Mouse (Mus musculus): ENCODE measurements around the gene Dnm1l.
"Not testable (repeated sequence)": the region's sequence is repeated elsewhere in the genome, so short reads cannot be mapped to it uniquely, and the experiment has no call there.

Gene Dnm1l

DNA sequence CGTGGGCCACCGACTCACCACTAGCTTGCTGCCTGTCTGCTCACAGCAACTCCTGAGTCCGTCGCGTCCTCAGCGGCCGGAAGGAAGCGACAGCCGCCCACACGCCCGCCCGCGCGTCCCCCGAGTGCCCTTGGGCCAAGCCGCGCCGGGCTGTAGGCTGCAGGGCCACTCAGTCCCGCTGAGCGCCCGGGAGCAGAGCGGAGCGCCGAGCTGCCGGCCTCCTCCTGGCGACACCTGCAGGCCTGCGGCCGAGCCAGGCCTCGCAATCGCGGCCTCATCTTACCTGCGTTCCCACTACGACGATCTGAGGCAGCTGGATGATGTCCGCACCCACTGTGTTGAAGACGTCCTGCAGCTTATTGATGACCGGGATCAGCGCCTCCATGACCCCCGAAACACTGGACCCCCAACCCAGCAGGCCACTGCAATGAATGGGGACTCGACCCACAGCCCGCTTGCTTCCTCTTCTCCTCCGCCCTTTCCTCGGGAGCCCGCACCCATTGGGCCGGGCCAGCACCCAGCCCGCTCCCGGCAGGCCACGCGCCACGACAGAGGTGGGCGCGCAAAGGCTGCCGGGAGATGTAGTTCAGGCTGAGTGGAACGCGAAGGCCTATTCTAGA, at the start of gene Dnm1l:
Dnm1l (minus strand) TSS at position 479 of the 620 bp plus-strand sequence.
- DNase-seq = peak; percentile 93

DNA sequence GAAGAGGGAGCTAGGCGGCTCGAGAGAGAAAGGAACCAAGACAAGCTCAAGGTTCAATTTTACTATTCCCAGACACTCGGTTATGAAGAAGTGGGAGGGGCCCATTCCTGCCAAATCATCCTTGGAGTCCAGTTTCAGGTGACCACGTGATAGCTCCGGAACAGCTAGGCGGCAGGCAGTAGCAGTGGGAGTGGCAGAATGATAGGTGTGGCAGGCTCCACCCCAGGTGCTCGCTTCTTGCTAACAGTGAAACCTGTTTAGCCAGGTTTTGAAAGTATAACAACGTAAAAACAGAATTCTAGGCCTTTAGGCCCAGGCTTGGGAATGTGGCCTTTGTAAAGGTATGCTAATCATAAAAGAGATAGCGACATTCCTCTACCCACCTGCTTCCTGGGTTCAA, 8.5 kb upstream of the Dnm1l start:
- DNase-seq = not testable (repeated sequence)

DNA sequence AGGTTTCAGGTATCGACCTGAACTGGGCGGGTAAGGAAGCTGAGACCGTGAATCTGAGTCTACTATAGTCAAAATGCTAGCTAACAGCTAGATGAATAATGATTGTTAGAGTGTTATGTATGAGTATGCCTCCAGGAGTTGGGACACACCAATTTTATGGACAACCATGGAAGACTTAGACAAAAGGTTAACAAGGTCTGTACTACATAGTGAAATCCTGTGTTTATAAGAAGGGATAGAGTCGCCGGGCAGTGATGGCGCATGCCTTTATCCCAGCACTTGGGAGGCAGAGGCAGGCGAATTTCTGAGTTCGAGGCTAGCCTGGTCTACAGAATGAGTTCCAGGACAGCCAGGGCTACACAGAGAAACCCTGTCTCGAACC, 333 bp upstream of the Dnm1l start:
- not testable (repeated sequence) for DNase-seq

DNA sequence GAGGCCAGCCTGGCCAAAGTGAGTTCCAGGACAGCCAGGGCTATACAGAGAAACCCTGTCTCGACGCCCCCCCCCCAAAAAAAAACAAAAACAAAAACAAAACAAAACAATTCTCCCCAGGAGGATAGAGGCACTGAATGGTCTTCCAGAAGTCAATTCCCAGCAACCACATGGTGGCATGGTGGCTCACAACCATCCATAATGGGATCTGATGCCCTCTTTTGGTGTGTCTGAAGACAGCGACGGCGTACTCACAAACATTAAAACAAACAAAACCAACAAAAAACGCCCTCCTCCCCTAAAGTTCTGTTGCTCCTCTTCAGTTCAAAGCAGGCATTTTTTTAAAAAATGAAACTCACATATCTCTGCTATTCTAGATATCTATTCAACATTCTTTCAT, 851 bp downstream of the Dnm1l start:
- DNase-seq = no peak

DNA sequence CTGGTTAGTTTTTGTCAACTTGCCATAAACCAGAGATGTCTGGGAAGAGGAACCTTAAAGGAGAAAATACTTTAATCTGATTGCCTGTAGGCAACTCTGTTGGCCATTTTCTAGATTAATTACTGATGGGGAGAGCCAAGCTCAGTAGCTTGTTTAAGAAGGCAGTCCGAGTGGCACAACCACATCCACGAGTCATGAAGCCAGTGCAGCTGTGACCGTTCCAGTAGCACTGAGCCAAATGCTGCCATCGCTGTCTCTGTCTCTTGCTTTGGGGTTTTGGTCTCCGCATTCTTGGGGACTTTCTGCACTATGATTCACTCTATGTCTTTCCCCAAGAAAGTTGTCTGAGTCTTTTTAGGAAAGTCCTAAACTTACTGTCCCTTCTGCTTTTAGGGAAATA, 12.3 kb downstream of the Dnm1l start:
- no peak for DNase-seq

DNA sequence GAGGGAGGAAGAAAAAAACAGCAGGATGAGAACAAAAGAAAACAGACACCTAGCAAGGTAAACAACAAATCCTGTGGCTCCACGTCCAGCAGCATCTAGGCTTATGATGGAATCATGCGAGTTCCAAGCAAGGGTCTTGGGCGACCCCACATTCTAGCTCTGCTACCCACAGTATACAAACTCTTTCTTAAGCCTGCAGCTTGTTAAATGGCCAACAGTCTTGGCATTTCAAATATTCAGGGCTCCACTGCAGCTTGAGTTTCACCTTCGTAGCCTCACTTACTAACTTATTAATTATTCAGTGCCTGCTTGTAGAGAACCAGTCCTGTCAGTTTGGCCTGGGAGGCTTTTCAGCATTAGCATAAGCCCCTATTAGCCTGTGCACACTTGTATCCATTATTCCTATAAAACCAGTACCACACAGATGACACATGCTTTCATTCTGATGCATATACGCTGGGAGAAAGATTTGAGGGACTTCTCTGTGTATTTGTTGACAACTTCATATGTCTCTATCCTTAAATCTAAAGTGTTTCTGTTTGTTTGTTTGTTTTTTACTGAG, 32.9 kb downstream of the Dnm1l start:
- DNase-seq = no peak

DNA sequence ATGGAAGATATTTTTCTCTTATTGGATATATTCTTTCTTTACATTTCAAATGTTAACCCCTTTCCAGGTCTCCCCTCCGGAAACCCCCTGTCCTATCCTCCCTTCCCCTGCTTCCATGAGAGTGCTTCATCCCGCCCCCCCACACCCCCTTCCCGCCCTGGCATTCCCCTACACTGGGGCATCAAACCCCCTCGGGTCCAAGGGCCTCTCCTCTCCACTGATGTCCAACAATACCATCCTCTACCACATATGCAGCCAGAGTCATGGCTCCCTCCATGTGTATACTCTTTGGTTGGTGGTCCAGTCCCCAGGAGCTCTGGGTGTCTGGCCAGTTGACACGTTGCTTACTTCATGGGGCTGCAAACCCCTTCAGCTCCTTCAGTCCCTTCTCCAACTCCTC, 47.4 kb downstream of the Dnm1l start:
- no peak for DNase-seq

DNA sequence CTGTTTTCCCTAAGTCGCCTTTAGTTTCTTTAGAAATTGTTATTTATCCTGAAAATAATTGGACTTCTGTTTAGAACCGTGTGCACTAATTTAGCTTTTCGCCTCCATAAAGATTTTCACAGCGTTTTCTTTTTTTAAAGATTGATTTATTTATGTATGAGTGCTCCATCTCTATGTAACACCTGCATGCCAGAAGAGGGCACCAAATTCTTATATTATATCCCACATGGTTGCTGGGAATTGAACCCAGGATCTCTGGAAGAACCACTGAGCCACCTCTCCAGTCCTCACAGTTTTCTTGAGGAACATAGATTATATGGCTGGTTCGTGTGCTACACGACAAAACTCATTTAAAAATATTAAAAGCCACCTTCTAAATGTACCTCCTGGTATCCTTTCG, 54.9 kb downstream of the Dnm1l start:
- no peak for DNase-seq

DNA sequence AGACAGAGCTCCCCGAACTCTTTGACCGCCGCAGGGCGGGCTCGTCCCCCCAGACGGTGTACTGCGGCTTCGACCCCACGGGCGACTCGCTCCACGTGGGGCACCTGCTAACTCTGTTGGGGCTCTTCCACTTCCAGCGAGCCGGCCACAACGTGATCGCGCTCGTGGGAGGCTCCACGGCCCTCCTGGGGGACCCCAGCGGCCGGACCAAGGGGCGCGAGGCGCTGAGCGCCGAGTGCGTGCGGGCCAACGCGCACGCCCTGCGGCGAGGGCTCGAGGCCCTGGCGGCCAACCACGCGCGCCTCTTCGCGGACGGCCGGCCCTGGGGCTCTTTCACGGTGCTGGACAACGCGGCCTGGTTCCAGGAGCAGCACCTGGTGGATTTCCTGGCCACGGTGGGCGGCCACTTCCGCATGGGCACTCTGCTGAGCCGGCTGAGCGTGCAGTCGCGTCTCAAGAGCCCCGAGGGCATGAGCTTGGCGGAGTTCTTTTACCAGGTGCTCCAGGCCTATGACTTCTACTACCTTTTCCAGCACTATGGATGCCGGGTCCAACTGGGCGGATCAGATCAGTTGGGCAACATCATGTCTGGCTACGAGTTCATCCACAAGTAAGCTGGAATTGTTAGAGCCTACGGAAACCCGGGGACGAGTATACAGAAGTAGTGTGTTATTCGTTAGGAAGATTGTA, 55.5 kb downstream of the Dnm1l start:
- peak; percentile 40 for DNase-seq

DNA sequence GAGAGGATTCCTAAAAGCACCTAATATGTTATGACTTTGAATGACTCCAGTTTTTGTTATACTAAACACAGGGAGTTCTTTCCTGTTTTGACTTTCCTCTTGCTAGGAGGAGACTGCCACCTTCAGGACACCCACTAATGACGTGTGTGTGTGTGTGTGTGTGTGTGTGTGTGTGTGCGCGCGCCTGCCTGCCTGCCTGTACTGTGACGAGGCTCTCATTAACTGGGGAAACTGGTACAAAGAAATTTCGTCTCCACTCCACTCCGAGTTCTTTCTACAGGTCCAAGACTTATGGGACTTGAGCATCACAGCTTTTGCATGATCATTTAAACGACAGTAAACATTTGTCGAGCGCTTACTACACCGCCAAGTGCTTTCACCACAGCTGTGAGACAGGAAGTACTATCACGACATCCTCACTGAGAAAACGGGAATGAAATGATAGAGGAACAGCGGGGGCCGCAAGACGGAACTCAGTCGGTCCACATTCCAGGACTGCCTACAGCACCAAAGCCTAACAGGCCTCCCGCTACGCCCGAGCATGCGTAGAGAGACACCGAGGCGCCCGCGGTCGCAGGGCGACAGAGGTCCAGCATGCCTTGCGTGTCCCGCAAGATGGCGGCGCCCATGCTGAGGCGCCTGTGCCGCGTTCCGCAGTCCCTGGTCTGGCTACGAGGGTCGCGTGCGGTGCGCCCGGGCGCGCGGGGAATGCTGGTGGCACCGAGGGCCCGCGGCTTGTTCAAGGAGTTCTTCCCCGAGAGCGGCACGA, 56.2 kb downstream of the Dnm1l start, which contains the start of gene Yars2:
Yars2 (plus strand) TSS at position 597 of the 769 bp plus-strand sequence.
- DNase-seq = peak; percentile 91

DNA sequence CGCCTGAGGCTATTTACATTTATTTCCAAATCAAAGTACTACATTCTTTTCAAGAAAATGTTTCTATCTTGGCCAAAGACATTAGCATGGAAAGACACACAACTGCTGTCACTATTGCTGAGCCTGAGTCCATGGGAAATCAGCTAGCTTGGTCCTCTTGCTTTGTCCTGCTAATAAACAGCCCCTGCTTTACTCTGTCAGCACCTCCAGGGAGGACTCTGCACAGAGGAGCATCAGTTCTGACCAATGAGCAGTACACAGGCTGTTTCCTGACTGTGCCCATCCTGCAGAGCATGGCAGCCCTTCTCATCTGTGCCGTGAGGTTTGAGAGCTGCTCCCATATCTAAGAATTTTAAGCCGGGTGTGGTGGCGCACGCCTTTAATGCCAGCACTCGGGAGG, 85.0 kb downstream of the Dnm1l start:
- no peak for DNase-seq

DNA sequence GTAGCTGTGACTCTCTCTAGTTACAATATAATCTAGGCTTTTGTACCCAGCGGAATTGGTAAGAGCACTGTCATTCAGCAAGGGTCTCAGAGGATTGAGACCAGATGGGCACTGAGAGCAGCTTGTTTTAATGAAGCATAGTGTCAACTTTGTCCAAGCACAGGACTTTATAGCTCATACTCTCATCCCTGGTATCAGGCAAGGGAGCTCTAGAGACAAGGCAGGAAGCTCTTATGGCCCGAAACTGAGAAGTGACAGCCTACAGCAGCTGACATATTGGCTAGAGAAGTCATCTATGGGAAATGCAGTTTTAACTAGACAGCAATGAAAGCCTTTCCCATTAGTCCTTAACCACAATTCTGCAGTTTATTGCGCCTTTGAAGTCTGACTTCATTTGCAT, 85.8 kb downstream of the Dnm1l start:
- no peak for DNase-seq

DNA sequence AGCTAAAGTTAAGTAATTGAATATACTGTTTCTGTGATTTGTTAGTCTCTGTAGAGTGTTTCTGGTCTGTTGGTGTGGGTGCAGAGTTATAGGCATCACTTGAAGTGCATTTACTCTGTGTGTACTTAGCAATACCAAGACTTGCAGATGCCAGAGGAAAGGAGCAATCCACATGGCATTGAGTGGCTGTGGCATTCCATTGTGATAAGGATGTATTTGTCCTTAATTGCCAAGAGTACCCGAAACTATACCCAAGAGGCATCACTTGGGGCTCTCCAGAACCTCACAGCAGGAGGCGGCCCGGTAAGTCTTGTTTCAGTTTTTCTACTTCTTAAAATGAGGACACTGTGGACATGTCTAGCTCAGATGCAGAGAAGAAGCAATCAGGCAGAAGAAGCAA, 96.3 kb downstream of the Dnm1l start:
- no peak for DNase-seq

Measured in right cerebral cortex, postnatal 14 days (tissue).